Mouse (Mus musculus): ENCODE results near the gene Eef1akmt3.

The Eef1akmt3 gene

DNA sequence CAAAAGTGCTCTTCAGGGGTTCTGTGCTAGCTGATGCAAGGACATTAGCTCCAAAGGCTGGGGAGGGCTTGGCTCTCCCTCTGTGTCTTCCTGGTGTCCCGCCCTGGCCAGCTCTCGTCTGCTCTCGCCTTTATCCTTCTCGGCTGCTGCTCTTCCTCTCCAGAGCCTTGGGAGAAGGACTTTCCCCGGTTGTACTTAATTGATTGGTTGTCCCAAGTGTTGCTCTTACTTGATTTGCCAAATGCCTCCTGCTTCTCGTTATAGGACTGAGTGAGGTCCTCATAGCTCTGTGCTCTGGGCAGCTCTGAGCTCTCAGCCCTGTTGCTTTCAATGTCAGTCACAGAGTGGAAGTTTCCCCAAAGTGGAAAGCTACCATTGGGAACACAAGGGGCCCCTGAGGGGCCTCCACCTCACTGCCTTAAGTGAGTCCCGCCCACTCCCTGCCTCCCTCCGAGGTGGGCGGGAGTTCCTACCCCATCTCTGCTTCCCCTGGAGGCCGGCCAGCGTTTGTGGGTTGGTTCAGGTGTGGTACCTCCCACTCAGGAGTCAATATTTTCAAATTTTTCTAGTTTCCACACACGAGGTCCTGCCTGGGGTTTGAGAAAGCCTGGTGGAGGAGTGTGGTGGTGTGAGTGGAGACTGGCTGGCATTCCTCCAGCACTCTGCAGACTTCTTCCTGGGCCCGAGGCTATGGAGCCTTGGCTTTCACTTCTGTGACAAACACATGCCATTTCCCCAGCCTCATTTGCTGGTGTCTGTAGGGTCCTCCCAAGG lies 43.8 kb downstream of the Eef1akmt3 start:
- no peak for DNase-seq (ENCODE audit: low spot score)

DNA sequence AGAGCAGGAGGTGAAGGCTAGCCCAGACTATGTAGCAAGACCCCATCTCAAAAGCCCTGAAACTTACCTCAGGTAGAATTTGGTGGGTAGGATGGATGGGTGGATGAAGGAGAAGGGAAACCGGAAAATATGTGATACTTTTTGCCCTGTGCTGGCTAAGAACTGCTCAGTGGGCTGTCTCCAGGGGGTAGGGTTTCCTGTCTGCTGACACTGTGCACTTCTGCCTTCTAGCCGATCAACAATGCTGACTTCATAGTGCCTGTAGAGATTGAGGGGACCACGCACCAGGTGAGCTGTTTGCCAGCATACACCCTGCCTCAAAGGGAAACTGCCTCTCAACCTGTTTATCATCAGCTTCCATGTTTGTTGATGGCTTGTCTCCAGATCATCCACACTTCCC lies 47.7 kb downstream of the Eef1akmt3 start:
- DNase-seq (ENCODE audit: low spot score) = no peak

DNA sequence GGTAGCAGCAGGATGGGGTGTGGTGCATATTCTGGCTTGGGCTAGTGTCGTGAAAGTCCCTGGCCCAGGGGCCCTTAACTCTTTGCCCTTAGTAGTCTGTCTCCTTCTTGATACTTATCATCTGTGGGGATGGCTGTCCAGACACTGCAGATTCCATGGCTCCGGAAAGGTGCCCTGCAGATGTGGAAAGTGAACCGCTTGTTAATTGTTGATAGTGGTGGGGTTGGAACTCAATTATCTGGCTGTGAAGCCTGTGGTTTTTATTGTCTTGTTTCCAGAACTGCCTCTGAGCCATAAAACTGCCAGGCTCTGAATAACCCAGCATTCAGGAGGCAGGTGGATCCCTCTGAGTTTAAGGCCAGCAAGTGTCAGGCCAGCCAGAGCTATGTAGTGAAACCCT lies 49.6 kb downstream of the Eef1akmt3 start:
- DNase-seq (ENCODE audit: low spot score) = no peak

DNA sequence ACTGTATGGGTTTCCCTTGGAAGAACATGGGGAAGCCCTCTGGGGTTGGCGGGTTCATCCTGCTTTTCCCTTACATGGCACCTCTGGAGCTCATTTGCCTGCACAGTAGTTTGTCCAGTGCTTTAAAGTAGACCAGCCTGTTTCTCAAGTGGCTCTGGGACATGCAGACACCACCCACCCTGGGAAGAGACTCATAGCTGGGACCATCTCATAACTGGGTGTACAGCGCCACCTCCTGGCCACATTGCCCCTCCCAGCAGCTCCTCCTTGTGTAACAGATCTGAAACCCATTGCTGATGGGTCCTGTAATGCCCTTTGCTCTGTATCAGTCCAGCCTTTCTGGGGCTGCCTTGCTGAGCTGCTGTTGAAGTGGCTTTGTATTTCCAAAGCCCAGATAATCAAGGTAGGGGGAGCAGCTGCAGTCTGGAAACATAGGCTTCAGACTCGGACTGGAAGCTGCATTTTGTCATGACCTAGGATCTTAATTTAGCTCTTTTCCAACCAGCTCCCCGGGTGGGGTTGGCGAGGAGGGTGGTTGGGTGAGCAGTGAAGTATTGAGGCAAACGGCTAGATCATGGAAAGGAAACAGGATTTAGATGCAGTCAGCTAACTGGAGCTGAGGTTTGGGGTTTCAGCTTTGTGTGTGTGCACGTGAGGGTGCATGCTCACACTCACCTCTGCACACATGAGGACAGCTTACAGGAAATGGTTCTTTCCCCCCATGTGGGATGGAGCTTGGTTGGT lies 50.8 kb downstream of the Eef1akmt3 start:
- peak; percentile 82 for DNase-seq (ENCODE audit: low spot score)

DNA sequence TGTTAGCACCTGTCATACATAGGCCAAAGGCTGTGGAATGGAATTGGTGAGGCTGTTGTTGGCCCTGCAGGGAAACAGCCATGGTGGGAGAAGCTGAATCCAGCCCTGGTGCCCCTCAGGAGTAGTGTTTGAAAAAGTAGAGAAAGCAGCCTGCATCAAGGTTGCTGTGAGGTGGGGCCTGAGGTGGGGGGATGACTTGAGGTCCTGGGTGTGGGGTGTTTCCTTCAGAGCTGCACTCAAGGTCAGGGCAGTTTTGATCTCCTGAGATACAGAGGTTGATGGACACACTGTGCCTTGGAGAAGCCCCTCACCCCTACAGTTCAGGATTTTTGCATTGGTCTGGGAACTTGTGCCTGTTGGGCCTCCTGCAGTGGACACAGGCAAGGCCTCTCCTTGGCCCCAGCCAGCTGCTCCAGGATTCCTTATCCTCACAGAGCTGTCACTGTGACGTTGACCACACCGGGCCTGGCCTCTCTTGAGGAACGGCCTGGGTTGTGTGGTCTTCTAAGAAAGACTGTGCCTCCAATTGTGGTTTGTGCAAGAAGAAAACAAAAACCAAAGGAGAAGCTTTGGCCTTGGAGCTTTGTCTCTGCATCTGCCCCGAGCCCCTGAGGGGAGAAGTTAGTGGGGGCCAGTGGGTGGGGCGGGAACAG lies 52.7 kb downstream of the Eef1akmt3 start:
- DNase-seq (ENCODE audit: low spot score) = no peak

DNA sequence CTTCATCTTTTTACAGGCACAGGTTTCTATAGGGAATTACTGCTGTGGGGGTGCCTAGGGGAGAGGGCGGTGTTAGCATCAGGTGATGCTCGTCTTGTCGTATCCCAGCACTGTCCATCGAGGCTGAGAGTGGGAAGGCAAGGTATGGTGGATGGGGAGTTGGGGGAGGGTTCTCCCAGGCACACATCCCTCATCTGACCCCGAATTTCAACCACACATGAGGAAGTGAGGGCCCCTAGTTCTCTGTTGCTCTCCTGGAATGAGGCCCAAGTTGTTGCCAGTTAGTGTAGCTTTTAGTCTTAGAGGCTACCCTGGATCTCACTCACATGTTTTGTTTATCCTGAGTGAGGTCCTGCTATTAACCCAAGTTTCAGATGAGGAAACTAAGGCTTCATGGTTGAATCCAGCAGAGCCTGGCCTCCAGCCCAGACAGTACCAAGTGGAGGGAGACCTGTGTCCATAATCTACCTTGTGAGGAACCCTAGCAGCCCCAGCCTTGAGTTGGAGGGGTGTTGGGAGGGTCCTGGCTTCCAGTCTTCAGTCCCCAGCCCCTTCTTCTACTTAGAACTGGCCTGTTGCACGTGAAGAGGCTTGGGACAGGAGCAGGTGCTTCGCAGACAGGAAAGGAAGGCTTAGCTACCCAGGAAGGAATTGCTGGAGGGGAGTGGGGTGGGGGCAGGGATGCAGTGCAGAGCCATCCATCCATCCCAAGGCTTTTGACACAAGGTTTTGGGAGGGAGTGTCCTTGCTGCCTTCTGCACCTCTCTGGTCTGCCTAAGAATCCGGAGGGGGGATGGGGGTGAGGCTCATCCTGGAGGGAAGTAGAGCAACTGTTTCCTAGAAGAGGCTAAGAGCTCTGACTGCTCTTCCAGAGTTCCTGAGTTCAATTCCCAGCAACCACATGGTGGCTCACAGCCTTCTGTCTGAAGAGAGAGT lies 53.9 kb downstream of the Eef1akmt3 start:
- no peak for DNase-seq (ENCODE audit: low spot score)

DNA sequence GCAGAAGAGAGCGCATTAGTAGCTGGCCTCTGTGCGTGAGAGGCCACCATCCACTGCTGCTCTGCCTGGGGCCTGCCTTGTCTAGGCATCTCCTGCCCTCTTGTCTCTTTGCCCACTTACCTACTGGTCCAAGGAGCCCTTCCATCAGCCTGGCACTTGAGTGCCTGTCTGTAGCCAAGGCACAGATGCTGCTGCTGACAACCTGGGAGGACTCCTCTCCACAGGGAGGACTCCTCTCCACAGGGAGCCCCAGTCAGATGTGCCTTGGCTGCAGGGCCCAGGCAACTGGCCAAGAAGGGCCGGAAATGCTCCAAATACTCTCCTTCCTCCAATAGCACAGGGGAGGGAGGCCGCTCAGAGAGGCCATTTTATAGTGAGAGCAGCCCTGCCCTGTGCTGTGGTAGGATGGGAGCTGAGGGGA lies 54.8 kb downstream of the Eef1akmt3 start:
- DNase-seq (ENCODE audit: low spot score) = peak; percentile 71

DNA sequence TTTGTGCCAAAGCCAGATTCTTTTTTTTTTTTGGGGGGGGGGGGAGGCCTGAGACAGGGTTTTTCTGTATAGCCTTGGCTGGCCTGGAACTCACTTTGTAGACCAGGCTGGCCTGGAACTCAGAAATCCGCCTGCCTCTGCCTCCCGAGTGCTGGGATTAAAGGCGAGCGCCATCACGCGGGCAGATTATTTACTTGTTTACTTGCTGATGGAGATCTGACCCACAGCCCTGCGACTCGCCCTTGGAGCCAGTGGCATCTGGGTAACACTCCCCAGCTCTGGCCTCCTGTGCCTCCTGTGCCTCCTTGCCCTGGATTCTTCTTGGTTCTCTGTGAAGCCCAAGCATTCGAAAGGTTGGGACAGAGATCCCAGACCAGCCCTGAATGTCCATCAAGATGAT lies 55.7 kb downstream of the Eef1akmt3 start:
- no peak for DNase-seq (ENCODE audit: low spot score)

DNA sequence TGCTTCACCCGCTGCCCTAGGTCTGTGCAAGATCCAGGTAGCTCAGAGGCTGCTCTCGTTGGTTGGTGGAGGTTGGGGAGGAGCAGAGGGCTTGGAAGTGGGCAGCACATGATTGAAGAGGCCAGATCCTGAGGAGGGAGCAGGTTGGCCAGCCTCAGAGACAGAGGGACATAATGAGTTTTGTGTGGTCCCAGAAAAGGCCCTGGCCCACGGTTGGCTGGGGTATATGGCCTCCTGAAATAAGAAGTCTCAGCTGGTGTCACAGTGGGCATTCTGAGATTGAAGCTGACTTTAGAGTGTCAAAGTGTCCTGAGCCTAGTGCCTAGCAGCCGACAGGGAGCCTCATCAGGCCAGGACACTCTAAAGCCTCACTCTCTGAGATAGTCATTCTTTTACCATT lies 56.2 kb downstream of the Eef1akmt3 start:
- DNase-seq (ENCODE audit: low spot score) = no peak

DNA sequence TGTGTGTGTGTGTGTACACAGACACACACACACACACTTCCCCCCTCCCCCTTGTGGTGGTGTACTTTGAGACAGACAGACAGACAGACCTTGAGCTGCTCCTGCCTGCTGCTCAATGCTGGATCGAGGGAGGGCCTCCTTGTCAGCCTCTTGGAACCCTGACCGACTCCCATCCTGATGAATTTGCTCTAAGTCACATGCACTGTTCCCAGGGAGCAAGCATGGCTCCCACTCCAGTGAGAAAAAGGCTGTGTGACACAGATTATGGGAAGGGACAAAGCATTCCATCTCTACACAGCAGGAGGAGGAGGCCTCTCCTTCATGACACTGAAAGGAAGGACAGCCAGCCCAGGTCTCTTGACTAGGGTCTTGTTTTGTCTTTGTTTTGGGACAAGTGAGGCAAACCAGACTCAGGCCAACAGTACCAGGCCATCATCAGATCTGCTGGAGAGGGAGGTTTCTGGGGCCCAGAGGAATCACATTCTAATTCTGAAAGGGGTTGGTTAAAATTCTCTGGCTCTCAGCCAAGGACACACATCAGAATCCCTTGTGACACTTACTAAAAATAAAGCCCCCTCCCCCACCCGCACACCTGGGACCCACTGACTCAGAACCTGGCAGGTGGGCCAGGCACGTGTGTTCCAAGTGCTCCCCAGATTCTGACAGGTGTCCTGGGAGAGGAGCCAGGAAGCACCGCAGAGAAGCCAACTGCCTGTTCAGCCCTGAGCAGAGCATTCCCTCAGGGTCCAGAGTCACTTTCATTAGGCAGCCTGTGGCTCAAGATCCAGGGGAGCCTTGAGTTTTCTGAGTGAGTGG lies 56.9 kb downstream of the Eef1akmt3 start:
- DNase-seq (ENCODE audit: low spot score) = peak; percentile 46

GRCm38 (mm10) chr10:126983193-126983725 lies 58.1 kb downstream of the Eef1akmt3 start:
- DNase-seq (ENCODE audit: low spot score) = no peak

- peak; percentile 31 for DNase-seq (ENCODE audit: low spot score)
These were observed 59.6 kb downstream of the Eef1akmt3 start for GRCm38 (mm10) chr10:126981746-126982145.
